Mouse (Mus musculus) kidney, embryonic 16.5 days (tissue): ENCODE measurements at regions not wholly inside any gene's neighbourhood (a gene's known extent, or its start where the extent isn't known, plus 50 kb on each side); places are given as distances from the start of the nearest gene placed in this dataset.
A peak's percentile ranks its signal among the peaks of the same experiment; 100 is the strongest.

Experiments
- ATAC-seq: fragments of 200-750 bp; cut with Nextera tagmentation; 2 replicates; pipeline ENCODE4 v1.8.0; 2017; ENCODE audit warnings: moderate TSS enrichment; ENCODE audit not compliant: low FRiP score, low TSS enrichment
- H3K27ac ChIP-seq: fragments of 300-500 bp; sonication (generic); 2 replicates; pipeline ENCODE4 v1.5.1; 2014; ENCODE audit warnings: low read length
- H3K27me3 ChIP-seq: fragments of 300-500 bp; sonication (generic); 2 replicates; pipeline ENCODE4 v1.6.1; 2014; ENCODE audit warnings: low read length, control low read depth, mixed read lengths; ENCODE audit not compliant: insufficient read depth
- H3K36me3 ChIP-seq: fragments of 300-500 bp; sonication (generic); 2 replicates; pipeline ENCODE4 v1.6.1; 2014; ENCODE audit warnings: low read length, control low read depth, mixed read lengths; ENCODE audit not compliant: insufficient read depth
- H3K4me1 ChIP-seq: fragments of 300-500 bp; sonication (generic); 2 replicates; pipeline ENCODE4 v1.6.1; 2014; ENCODE audit warnings: low read length, control low read depth, mixed read lengths; ENCODE audit not compliant: insufficient read depth
- H3K4me2 ChIP-seq: fragments of 300-500 bp; sonication (generic); replicated peaks from 2 replicates; pipeline ENCODE4 v1.6.1; 2014; ENCODE audit warnings: low read depth, low read length
- H3K4me3 ChIP-seq: fragments of 300-500 bp; sonication (generic); 2 replicates; pipeline ENCODE4 v1.5.1; 2014; ENCODE audit warnings: mild to moderate bottlenecking, low read length
- H3K9ac ChIP-seq: fragments of 300-500 bp; sonication (generic); replicated peaks from 2 replicates; pipeline ENCODE4 v1.6.1; 2014; ENCODE audit warnings: low read length
- H3K9me3 ChIP-seq: fragments of 300-500 bp; sonication (generic); 2 replicates; pipeline ENCODE4 v1.6.1; 2016; ENCODE audit warnings: low read length, control low read depth
- WGBS: fragments of 180-500 bp; shearing (Covaris S2); extraction: QIAGEN DNeasy Blood & Tissue Kit; methylation state at CpG from one replicate; pipeline ENCODE4 v1.1.7; 2014; 5-methylcytosine and 5-hydroxymethylcytosine counted together

GRCm38 (mm10) chr6:93291711-93292110 lies 348.4 kb upstream of the Adamts9 start:
- H3K9me3 ChIP-seq, result peaks cover 7% of the 10 kb centered on the region; the same call in 1 of the 2 replicates
- no peak for ATAC-seq
- H3K9ac ChIP-seq, result no peak overlapping the region
- WGBS, result 83% methylated on average over 1 of the region's 1 CpGs
- H3K4me3 ChIP-seq, result no peak overlapping the region
- no peak overlapping the region for H3K27ac ChIP-seq
- H3K36me3 ChIP-seq, result no peaks in the 10 kb centered on the region
- no peaks in the 10 kb centered on the region for H3K27me3 ChIP-seq
- H3K4me2 ChIP-seq, result no peak overlapping the region
- H3K4me1 ChIP-seq, result no peaks in the 10 kb centered on the region

GRCm38 (mm10) chr6:93288421-93288820 lies 345.1 kb upstream of the Adamts9 start:
- Histone ChIP-seq H3K4me2 (no peak overlapping the region), H3K27ac (no peak overlapping the region), H3K36me3 (no peaks in the 10 kb centered on the region), H3K9me3 (peaks cover 4% of the 10 kb centered on the region; the same call in 1 of the 2 replicates), H3K27me3 (no peaks in the 10 kb centered on the region), H3K4me1 (no peaks in the 10 kb centered on the region), H3K4me3 (no peak overlapping the region), H3K9ac (no peak overlapping the region)
- WGBS, result 64% methylated on average over 4 of the region's 4 CpGs
- ATAC-seq, result no peak

GRCm38 (mm10) chr6:93285796-93286195 lies 342.5 kb upstream of the Adamts9 start:
- Histone ChIP-seq H3K9me3 (peaks cover under 1% of the 10 kb centered on the region; the same call in 1 of the 2 replicates), H3K4me2 (no peak overlapping the region), H3K9ac (no peak overlapping the region), H3K36me3 (no peaks in the 10 kb centered on the region), H3K27ac (no peak overlapping the region), H3K27me3 (no peaks in the 10 kb centered on the region), H3K4me1 (no peaks in the 10 kb centered on the region), H3K4me3 (no peak overlapping the region)
- no peak for ATAC-seq
- 82% methylated on average over 2 of the region's 2 CpGs for WGBS

DNA sequence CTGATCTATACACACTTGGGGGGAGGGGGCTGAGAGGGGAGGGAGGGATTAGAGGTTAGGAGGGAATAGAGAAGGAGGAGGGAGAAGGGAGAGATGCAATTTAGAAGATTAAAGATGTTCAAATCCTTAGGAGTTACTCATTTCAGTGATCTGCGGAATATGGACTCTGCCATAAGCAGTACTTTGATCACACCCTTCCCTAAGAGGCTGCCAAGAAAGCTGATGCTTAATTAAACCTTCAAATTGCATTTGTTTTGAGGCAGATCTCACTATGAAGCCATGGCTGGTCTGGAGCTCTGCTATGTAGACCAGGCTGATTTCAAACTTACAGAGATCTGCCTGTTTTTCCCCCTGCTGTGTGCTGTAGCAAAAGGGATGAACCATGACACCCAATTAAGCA lies 338.2 kb upstream of the Adamts9 start:
- H3K9me3 ChIP-seq, result no peaks in the 10 kb centered on the region
- H3K4me1 ChIP-seq, result no peaks in the 10 kb centered on the region
- no peak overlapping the region for H3K4me3 ChIP-seq
- no peaks in the 10 kb centered on the region for H3K36me3 ChIP-seq
- WGBS, result 92% methylated on average over 1 of the region's 1 CpGs
- H3K27me3 ChIP-seq, result no peaks in the 10 kb centered on the region
- no peak overlapping the region for H3K9ac ChIP-seq
- ATAC-seq, result no peak
- H3K4me2 ChIP-seq, result no peak overlapping the region
- no peak overlapping the region for H3K27ac ChIP-seq

- Histone ChIP-seq H3K27ac (peak overlapping the region; percentile 66), H3K4me1 (peaks cover 19% of the 10 kb centered on the region), H3K4me3 (no peak overlapping the region), H3K9ac (no peak overlapping the region; the same call in 1 of the 2 replicates), H3K4me2 (no peak overlapping the region), H3K27me3 (no peaks in the 10 kb centered on the region), H3K9me3 (no peaks in the 10 kb centered on the region), H3K36me3 (no peaks in the 10 kb centered on the region)
- ATAC-seq, result 0 out of 2 replicates have a peak, but pooled peaks have one; percentile 49
- WGBS, result 20% methylated on average over 12 of the region's 12 CpGs
Observed at GRCm38 (mm10) chr6:93273917-93274513, 330.7 kb upstream of the Adamts9 start.

- peak overlapping the region; percentile 63; the same call in 1 of the 2 replicates for H3K27ac ChIP-seq
- no peak overlapping the region for H3K4me2 ChIP-seq
- H3K36me3 ChIP-seq, result no peaks in the 10 kb centered on the region
- H3K9me3 ChIP-seq, result no peaks in the 10 kb centered on the region
- peaks cover 19% of the 10 kb centered on the region for H3K4me1 ChIP-seq
- no peaks in the 10 kb centered on the region for H3K27me3 ChIP-seq
- no peak overlapping the region for H3K4me3 ChIP-seq
- WGBS, result 36% methylated on average over 4 of the region's 4 CpGs
- no peak overlapping the region for H3K9ac ChIP-seq
- ATAC-seq, result no peak
Observed at GRCm38 (mm10) chr6:93272206-93272605, 328.9 kb upstream of the Adamts9 start.

DNA sequence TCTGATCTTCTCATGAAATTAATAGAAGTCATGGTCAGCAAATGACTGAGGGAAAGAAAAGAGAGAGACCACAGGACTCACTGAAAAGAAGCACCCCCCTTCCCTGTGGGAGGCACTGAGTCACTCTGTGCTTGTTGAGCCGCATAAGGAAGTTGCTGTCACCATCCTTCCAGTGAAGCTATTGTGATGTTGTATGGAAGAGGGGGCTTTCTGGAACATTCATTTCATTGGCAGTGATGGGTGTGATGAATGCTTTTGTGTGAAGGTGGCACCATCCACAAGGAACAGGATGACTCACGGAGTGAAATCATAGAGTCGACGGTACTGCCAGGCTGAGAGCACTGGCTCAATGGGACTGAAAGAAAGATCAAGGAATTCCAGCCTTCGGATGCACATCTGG lies 323.5 kb upstream of the Adamts9 start:
- 0 out of 2 replicates have a peak, but pooled peaks cover 2% of the 10 kb centered on the region for H3K9me3 ChIP-seq
- 82% methylated on average over 5 of the region's 5 CpGs for whole genome bisulfite sequencing
- H3K4me1 ChIP-seq, result no peaks in the 10 kb centered on the region

DNA sequence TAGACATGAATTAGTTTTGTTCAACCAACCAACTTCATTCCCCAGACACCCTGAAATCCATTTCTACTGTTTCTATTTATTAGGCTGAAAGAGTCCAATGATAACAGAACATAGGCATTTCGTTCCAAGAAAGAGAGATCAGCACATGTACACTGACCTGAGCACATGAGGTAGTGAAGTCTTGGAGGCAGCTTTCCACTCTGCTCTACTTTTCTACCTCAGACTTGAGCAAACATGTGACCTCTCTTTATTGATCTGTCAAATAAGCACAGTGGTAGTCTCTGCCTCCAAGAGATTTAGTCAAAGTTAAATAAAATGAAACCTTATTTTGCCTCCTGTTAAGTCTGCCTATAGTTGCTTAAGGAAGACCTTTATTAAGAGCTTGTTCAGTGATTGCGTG lies 321.9 kb upstream of the Adamts9 start:
- no peak overlapping the region for H3K4me3 ChIP-seq
- 92% methylated on average over 2 of the region's 2 CpGs for WGBS

More for the DNA sequence above, 323.5 kb upstream of the Adamts9 start:
- Histone ChIP-seq H3K27me3 (no peaks in the 10 kb centered on the region), H3K27ac (no peak overlapping the region), H3K4me3 (no peak overlapping the region), H3K9ac (no peak overlapping the region), H3K36me3 (no peaks in the 10 kb centered on the region), H3K4me2 (no peak overlapping the region)
- ATAC-seq, result no peak

DNA sequence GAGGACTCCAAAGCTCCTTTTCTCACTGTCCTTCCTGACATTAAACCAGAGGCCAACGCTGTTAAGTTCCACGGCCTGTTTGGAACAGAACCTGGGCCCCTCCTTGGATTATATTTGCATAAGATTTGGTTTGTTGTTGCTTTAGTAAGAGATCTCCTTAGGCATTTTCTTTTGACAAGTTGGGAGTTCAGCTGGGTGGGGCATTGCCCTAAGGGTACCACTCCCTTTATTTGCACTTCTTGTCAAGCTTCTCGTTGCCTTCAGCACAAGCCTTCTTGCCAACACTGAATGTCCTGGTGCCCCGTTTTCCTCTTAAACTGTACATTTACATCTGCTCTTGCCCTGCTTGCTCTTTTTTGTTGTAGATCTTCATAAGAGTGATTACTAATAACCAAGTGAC lies 317.5 kb upstream of the Adamts9 start:
- no peak for ATAC-seq
- H3K27ac ChIP-seq, result no peak overlapping the region
- H3K4me3 ChIP-seq, result no peak overlapping the region
- H3K4me2 ChIP-seq, result no peak overlapping the region
- H3K9me3 ChIP-seq, result 0 out of 2 replicates have a peak, but pooled peaks cover 3% of the 10 kb centered on the region
- H3K4me1 ChIP-seq, result no peaks in the 10 kb centered on the region
- no peaks in the 10 kb centered on the region for H3K27me3 ChIP-seq
- H3K9ac ChIP-seq, result no peak overlapping the region
- 91% methylated on average over 4 of the region's 4 CpGs for WGBS
- no peaks in the 10 kb centered on the region for H3K36me3 ChIP-seq

More for the DNA sequence above, 321.9 kb upstream of the Adamts9 start:
- Histone ChIP-seq H3K27me3 (no peaks in the 10 kb centered on the region), H3K4me2 (no peak overlapping the region), H3K27ac (no peak overlapping the region), H3K9me3 (0 out of 2 replicates have a peak, but pooled peaks cover 3% of the 10 kb centered on the region), H3K9ac (no peak overlapping the region), H3K36me3 (no peaks in the 10 kb centered on the region), H3K4me1 (no peaks in the 10 kb centered on the region)
- ATAC-seq, result no peak

DNA sequence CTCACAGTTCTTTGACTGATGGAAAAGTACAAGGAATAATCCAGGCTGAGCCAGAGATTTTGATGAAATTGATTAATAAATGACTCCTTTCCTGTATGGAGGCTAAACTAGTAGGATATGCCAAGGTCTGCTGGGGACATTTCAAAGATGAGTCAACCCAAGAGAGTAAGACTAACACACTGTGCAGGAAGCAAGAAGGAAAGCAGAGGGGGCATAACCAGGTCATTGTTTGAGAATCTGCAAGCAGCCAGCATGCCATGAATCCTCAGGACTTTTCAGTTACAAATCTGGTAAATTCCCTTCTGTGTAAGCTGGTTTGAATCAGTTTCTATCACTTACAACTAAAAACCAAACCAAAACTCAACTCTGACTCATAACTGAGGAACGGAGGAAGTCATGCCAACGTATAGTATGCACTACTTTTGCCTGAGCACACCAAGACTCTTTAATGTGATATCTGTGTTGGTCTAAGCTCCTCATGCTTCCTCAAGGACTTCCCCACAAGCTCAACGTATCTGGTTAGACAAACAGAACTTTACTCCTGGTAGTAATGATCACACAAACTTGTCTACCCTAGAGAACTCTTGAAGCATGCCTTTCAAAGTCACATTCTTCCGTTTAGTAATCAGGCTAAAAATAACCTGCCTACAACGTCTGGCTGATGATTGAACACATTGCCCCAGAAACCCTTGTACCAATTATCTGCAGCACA lies 314.0 kb upstream of the Adamts9 start:
- WGBS, result 61% methylated on average over 5 of the region's 5 CpGs
- Histone ChIP-seq H3K36me3 (no peaks in the 10 kb centered on the region), H3K27ac (no peak overlapping the region), H3K4me1 (no peaks in the 10 kb centered on the region), H3K9ac (no peak overlapping the region), H3K9me3 (0 out of 2 replicates have a peak, but pooled peaks cover 3% of the 10 kb centered on the region), H3K4me2 (no peak overlapping the region), H3K4me3 (no peak overlapping the region), H3K27me3 (no peaks in the 10 kb centered on the region)
- no peak for ATAC-seq
